Comparison of ENCODE assay signal across 8 mouse cellular contexts in the genomic region with DNA sequence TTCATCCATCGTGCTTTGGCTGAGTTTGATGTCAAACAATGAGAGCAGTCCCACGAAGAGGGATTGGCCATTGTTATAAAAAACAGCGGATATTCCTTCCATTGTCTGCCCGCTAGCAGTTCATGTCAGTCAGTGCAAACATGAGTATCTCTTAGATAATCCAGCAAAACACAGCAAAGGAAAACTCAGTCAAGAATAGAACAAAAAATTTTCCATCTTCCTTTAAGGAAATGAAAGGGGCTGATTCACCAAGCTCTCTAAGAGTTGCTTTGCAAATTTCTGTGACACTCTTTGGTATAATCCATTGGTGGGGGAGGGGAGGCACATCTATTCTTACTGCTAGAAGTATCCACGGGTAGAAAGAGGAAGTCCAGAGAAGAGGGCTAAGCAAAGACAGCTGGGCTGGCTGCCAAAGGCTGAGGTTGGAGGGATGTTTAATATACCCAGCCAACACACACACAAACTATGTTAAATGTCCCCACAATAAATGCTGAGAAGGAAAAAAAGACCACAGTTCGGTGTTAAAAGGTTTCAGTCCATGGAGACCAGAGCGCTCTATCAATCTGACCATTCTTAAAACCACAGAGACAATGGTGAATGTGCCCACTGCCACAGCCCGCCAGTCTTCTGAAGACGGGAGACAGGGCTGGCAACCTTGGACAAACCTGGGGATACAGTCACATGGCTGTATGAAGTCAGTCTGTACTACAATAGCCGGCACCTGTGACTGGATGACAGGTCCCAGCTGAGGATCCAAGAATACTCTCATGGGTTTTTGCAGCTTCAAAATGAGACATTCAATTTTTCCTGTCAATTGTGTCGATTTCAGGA. TPM values are rescaled to one million over a fixed set of nuclear protein-coding genes. Genes with fewer than 3 reads are reported as not detected.
DNase-seq lines count a peak whose midpoint lies in the region; ATAC-seq and TF ChIP-seq lines count a peak whose summit lies in the region.

No protein-coding gene starts in this region.

- peak; percentile 62 for DNase-seq in midbrain, embryonic 14.5 days
- no peak for DNase-seq in midbrain, embryonic 10.5 days (ENCODE audit: low spot score)
- DNase-seq in cerebellum, postnatal 10 days, result peak; percentile 56 to 58
- peak; percentile 77 to 79 for DNase-seq in heart, postnatal 36 days
- DNase-seq in left cerebral cortex, adult 2 months (ENCODE audit: extremely low spot score in 1 of 2, low spot score in 2 of 2), result peak; percentile 48 to 63
- peak; percentile 64 to 69 for DNase-seq in monocyte, adult 2 months (ENCODE audit: low read depth in 1 of 2, low spot score in 2 of 2)
- no peak for DNase-seq in thymus, adult 18-20 months
- DNase-seq in ovary, postnatal 10 days (ENCODE audit: low spot score), result no peak

- H3K9me3 ChIP-seq in midbrain, embryonic 14.5 days (ENCODE audit: control insufficient read depth, low read length), result no peaks in the 10 kb centered on the region
- 0 out of 2 replicates have a peak, but pooled peaks cover 4% of the 10 kb centered on the region for H3K9me3 ChIP-seq in midbrain, embryonic 10.5 days (replicated peaks)

- H3K36me3 ChIP-seq in midbrain, embryonic 14.5 days (ENCODE audit: control insufficient read depth, insufficient read depth, low read length), result peaks cover 29% of the 10 kb centered on the region
- peaks cover 24% of the 10 kb centered on the region for H3K36me3 ChIP-seq in midbrain, embryonic 10.5 days

- peaks cover 16% of the 10 kb centered on the region; the same call in 1 of the 2 replicates for H3K4me1 ChIP-seq in midbrain, embryonic 14.5 days (ENCODE audit: control insufficient read depth, insufficient read depth, low read length)
- H3K4me1 ChIP-seq in midbrain, embryonic 10.5 days, result peaks cover 42% of the 10 kb centered on the region

- intact Hi-C loops in heart, postnatal 36 days (cut with DNase I), result no loop called here
- intact Hi-C loops in left cerebral cortex, adult 2 months (cut with DNase I), result no loop called here

- no peak overlapping the region for H3K4me2 ChIP-seq in midbrain, embryonic 14.5 days (ENCODE audit: low read length)

- WGBS in midbrain, embryonic 14.5 days, result 49% methylated on average over 11 of the region's 11 CpGs
- WGBS in midbrain, embryonic 10.5 days, result 77% methylated on average over 11 of the region's 11 CpGs

- no peak overlapping the region for H3K27ac ChIP-seq in midbrain, embryonic 14.5 days (replicated peaks; ENCODE audit: low read depth, low read length)
- no peak overlapping the region; the same call in 1 of the 2 replicates for H3K27ac ChIP-seq in midbrain, embryonic 10.5 days (replicated peaks)
- peak overlapping the region; percentile 36 for H3K27ac ChIP-seq in left cerebral cortex, adult 2 months

- H3K27me3 ChIP-seq in midbrain, embryonic 14.5 days (ENCODE audit: control insufficient read depth, insufficient read depth, low read length), result no peaks in the 10 kb centered on the region
- no peaks in the 10 kb centered on the region for H3K27me3 ChIP-seq in midbrain, embryonic 10.5 days (ENCODE audit: low read depth, poor library complexity, severe bottlenecking)

- no peak overlapping the region for H3K4me3 ChIP-seq in midbrain, embryonic 14.5 days (replicated peaks; ENCODE audit: low read depth, low read length)
- H3K4me3 ChIP-seq in midbrain, embryonic 10.5 days, result no peak overlapping the region
- H3K4me3 ChIP-seq in left cerebral cortex, adult 2 months, result no peak overlapping the region

- ATAC-seq in midbrain, embryonic 14.5 days (ENCODE audit: low FRiP score, low TSS enrichment), result no peak

- no peak for TF ChIP-seq CTCF in left cerebral cortex, adult 2 months (IDR thresholded peaks at IDR 0.05)

- no peak overlapping the region for H3K9ac ChIP-seq in midbrain, embryonic 14.5 days (replicated peaks; ENCODE audit: low read length)

RNA-seq across cellular contexts. Expression of a gene that starts 12.7 kb away (rescaled TPM):
- polyA plus RNA-seq in midbrain, embryonic 14.5 days (2014; fragmentation: Nextera tagmentation; extraction: Ambion mirVana), result 40.0 and 82.4 TPM in 2 replicates
- polyA plus RNA-seq in midbrain, embryonic 10.5 days (2016; fragmentation: Nextera tagmentation; extraction: Ambion mirVana), result 17.3 and 22.8 TPM in 2 replicates
- 10 to 100 TPM; 56.4 to 60.6 TPM for total RNA-seq in heart, postnatal 36 days (2021)
- 10 to 100 TPM; 63.5 to 65.4 TPM for total RNA-seq in left cerebral cortex, adult 2 months (2021)

Comparison
In these comparisons a context has a peak if more than half of its experiments do, and no peak if none do; other contexts are left out.
1. DNase-seq: peak in midbrain, embryonic 14.5 days (single experiment), cerebellum, postnatal 10 days (2 of 2), heart, postnatal 36 days (2 of 2), left cerebral cortex, adult 2 months (2 of 2) and monocyte, adult 2 months (2 of 2); none in midbrain, embryonic 10.5 days (single experiment), thymus, adult 18-20 months (0 of 2) and ovary, postnatal 10 days (single experiment).